Mouse (Mus musculus): ENCODE results near the gene B4galnt2.

- TF ChIP-seq TCF3 (IDR thresholded peaks at IDR 0.05; ENCODE audit: insufficient read length, low read depth) = no peak
- no peak for TF ChIP-seq MYOD1 (IDR thresholded peaks at IDR 0.05; ENCODE audit: control insufficient read depth in 1 of 3, insufficient read length in 2 of 3, low read depth in 2 of 3)
- no peak for TF ChIP-seq POLR2A (IDR thresholded peaks at IDR 0.05; ENCODE audit: insufficient read length, low read depth)
- no peak for TF ChIP-seq USF1 (IDR thresholded peaks at IDR 0.05; ENCODE audit: low read depth)
- no peak for TF ChIP-seq POLR2AphosphoS2 (IDR thresholded peaks at IDR 0.05; ENCODE audit: insufficient read length, low read depth)
- no peak for TF ChIP-seq REST (IDR thresholded peaks at IDR 0.05; ENCODE audit: insufficient read depth, insufficient read length)
- TF ChIP-seq CEBPB (IDR thresholded peaks at IDR 0.05; ENCODE audit: insufficient read depth, poor library complexity, severe bottlenecking) = no peak
- TF ChIP-seq E2F4 (IDR thresholded peaks at IDR 0.05; ENCODE audit: insufficient read depth) = no peak
- TF ChIP-seq MYOG (IDR thresholded peaks at IDR 0.05; ENCODE audit: control insufficient read depth in 1 of 3, insufficient read depth in 1 of 3, insufficient read length in 2 of 3, low read depth in 2 of 3) = no peak
- no peak for TF ChIP-seq TCF12 (IDR thresholded peaks at IDR 0.05; ENCODE audit: insufficient read depth, poor library complexity, severe bottlenecking)
- no peak for TF ChIP-seq MAX (IDR thresholded peaks at IDR 0.05; ENCODE audit: low read depth)
Observed at GRCm38 (mm10) chr11:95857716-95858527, 56.8 kb downstream of the B4galnt2 start.

All from myocyte (in vitro differentiated cells).